Mouse (Mus musculus) bone marrow macrophage, adult 2 months (primary cell): ENCODE measurements around the gene Gabarapl1.

Experiments used
- CTCF ChIP-seq: IDR thresholded peaks from 2 replicates; pipeline ENCODE4 v1.5.1; 2012; ENCODE audit warnings: low read depth, mild to moderate bottlenecking, low read length, moderate library complexity
- POLR2A ChIP-seq: IDR thresholded peaks from 2 replicates; pipeline ENCODE4 v1.6.1; 2012; ENCODE audit warnings: mild to moderate bottlenecking, low read depth, low read length, borderline replicate concordance

DNA sequence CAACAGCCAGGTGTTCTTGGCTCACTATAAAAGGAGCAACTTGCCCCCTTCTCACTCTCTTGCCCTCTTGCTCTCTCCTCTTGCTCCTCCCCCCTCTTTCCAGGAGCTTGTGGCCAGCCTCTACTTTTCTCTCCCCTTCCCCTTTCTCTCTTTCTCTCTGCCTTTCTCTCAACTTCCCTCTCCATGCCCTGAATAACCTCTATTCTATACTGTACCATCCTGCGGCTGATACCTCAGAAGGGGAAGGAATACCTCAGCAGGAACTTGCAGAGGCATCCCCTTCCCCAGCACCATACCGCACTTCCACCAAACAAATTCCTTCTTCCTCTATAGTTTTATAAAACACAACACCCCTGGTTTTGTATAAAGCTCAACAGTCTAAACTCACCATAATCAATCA is 32.3 kb downstream of the Gabarapl1 start:
- TF ChIP-seq POLR2A (no peak), CTCF (no peak)
